Mouse (Mus musculus) spleen, postnatal 36 days (tissue): ENCODE results near the gene Lrpap1.
A peak's percentile ranks its signal among the peaks of the same experiment; 100 is the strongest.

Experiments
- DNase-seq, 2 experiments: peaks; one replicate each; pipeline ENCODE4 v3.0.0; 2022; ENCODE audit warnings: low spot score in 2 of 2, mixed read lengths in 1 of 2

The Lrpap1 gene

GRCm38 (mm10) chr5:35120024-35120423, 14.5 kb upstream of the Lrpap1 start:
- DNase-seq: no peak

- DNase-seq: no peak
Measured at GRCm38 (mm10) chr5:35118418-35118817, 12.9 kb upstream of the Lrpap1 start.

- DNase-seq: no peak
Measured at GRCm38 (mm10) chr5:35117633-35118032, 12.1 kb upstream of the Lrpap1 start.

- no peak for DNase-seq
Measured at GRCm38 (mm10) chr5:35116002-35116401, 10.4 kb upstream of the Lrpap1 start.

GRCm38 (mm10) chr5:35112444-35112843, 6.9 kb upstream of the Lrpap1 start:
- DNase-seq: no peak

- peak in 1 of 2 experiments; percentile 5 for DNase-seq
Measured at GRCm38 (mm10) chr5:35105922-35106298, 344 bp upstream of the Lrpap1 start.

- no peak for DNase-seq
Measured at GRCm38 (mm10) chr5:35104183-35104959, 1.2 kb downstream of the Lrpap1 start.

- no peak for DNase-seq
Measured at GRCm38 (mm10) chr5:35103528-35103927, 2.0 kb downstream of the Lrpap1 start.

- DNase-seq: peak in 1 of 2 experiments; percentile 4
Measured at GRCm38 (mm10) chr5:35103086-35103485, 2.5 kb downstream of the Lrpap1 start.

GRCm38 (mm10) chr5:35091636-35092035, 13.9 kb downstream of the Lrpap1 start:
- DNase-seq: no peak

GRCm38 (mm10) chr5:35089614-35089963, 16.0 kb downstream of the Lrpap1 start:
- no peak for DNase-seq

GRCm38 (mm10) chr5:35088785-35089613, 16.6 kb downstream of the Lrpap1 start:
- DNase-seq: peak; percentile 32 to 53

- no peak for DNase-seq
Measured at GRCm38 (mm10) chr5:35084913-35085312, 20.7 kb downstream of the Lrpap1 start.

- DNase-seq: no peak
Measured at GRCm38 (mm10) chr5:35079101-35079500, 26.5 kb downstream of the Lrpap1 start.

GRCm38 (mm10) chr5:35076369-35076768, 29.2 kb downstream of the Lrpap1 start:
- no peak for DNase-seq

GRCm38 (mm10) chr5:35073992-35074391, 31.6 kb downstream of the Lrpap1 start:
- DNase-seq: no peak

GRCm38 (mm10) chr5:35073235-35073634, 32.3 kb downstream of the Lrpap1 start:
- DNase-seq: no peak

- DNase-seq: no peak
Measured at GRCm38 (mm10) chr5:35071855-35072254, 33.7 kb downstream of the Lrpap1 start.

GRCm38 (mm10) chr5:35070953-35071352, 34.6 kb downstream of the Lrpap1 start:
- no peak for DNase-seq

- no peak for DNase-seq
Measured at GRCm38 (mm10) chr5:35070314-35070713, 35.3 kb downstream of the Lrpap1 start.

- no peak for DNase-seq
Measured at GRCm38 (mm10) chr5:35069841-35070240, 35.7 kb downstream of the Lrpap1 start.

GRCm38 (mm10) chr5:35060098-35060497, 45.5 kb downstream of the Lrpap1 start:
- no peak for DNase-seq

GRCm38 (mm10) chr5:35058216-35058615, 47.4 kb downstream of the Lrpap1 start:
- no peak for DNase-seq
